In the genomic region with DNA sequence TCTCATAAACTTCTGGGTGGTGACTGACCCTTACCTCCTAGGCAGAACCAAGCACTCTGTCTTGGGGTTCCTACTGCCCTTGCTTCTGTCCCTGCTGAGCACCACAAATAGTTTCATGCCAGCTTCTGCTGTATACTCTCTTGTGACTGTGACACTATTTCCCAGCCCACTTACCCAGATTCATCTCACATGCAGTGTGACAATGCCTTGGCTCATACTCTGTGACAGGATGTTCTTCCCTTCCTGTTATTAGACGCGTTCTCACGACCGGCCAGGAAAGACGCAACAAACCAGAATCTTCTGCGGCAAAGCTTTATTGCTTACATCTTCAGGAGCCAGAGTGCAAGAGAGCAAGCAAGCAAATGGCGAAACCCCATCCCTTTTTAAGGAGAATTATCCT, we compare ENCODE assay signal across 22 mouse cellular contexts. TPM values are rescaled to one million over a fixed set of nuclear protein-coding genes. Genes with fewer than 3 reads are reported as not detected.
"Had no signal": no experiment of that assay in that cellular context is flagged by ENCODE, and none has a peak within 500 bp of the region (broad histone marks: within the 10 kb centered on the region; RNA-seq: fewer than 3 reads in every experiment).

No protein-coding gene starts in this region.

RNA-seq across cellular contexts. Expression of gene Serpine3, which starts 21.1 kb away (rescaled TPM):
- total RNA-seq: layer of hippocampus, adult 2 months; left cerebral cortex, adult 2 months; left cerebral cortex, postnatal 10 days; left cerebral cortex, postnatal 36 days; monocyte, adult 5-6 weeks; neutrophil, adult 5-6 weeks had no signal
- polyA plus RNA-seq: intestine, embryonic 14.5 days; intestine, postnatal 0 days; kidney, embryonic 16.5 days; large intestine, adult 2 months; limb, embryonic 11.5 days; limb, embryonic 14.5 days; liver, embryonic 11.5 days; liver, embryonic 14.5 days; liver, postnatal 0 days; midbrain, embryonic 10.5 days; midbrain, embryonic 13.5 days; midbrain, embryonic 16.5 days; myocyte; neural tube, embryonic 13.5 days; stomach, embryonic 15.5 days; thymus, postnatal 0 days had no signal
